Mouse (Mus musculus) left cerebral cortex, adult 18-20 months (tissue): ENCODE data around the gene Bcdin3d. TPM values are rescaled to one million over a fixed set of nuclear protein-coding genes. Genes with fewer than 3 reads are reported as not detected.

Source experiments
- DNase-seq, 2 experiments: peaks; one replicate each; pipeline ENCODE4 v3.0.0; 2021 to 2022; ENCODE audit warnings: low spot score in 2 of 2, mixed read lengths in 1 of 2
- total RNA-seq, 2 experiments: library from RNA; stranded (reverse); gene quantifications; 2 replicates each; pipeline ENCODE4 v1.2.3; 2021

The Bcdin3d gene
- total RNA-seq, 2 experiments from 2014 or later, result 4.6 to 4.7 TPM

DNA sequence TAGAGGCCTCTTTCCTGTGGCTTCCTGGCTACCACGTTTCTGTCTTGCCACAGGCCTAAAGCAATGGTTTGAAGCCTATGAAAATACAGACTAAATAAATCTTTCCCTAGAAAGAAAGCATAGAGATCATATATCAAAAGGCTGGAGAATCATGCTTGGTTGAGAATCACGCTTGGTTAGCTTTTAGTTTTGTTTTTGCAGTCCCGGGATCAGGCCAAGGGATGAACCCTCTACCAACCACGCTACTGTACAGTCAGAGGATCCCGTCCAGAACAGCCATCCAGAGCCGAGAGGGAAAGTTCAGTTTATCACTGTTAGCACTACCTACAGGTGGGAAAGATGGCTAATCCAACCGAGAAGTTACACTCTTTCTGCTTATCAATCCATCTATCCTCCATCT is 32.2 kb downstream of the Bcdin3d start:
- DNase-seq, result no peak

DNA sequence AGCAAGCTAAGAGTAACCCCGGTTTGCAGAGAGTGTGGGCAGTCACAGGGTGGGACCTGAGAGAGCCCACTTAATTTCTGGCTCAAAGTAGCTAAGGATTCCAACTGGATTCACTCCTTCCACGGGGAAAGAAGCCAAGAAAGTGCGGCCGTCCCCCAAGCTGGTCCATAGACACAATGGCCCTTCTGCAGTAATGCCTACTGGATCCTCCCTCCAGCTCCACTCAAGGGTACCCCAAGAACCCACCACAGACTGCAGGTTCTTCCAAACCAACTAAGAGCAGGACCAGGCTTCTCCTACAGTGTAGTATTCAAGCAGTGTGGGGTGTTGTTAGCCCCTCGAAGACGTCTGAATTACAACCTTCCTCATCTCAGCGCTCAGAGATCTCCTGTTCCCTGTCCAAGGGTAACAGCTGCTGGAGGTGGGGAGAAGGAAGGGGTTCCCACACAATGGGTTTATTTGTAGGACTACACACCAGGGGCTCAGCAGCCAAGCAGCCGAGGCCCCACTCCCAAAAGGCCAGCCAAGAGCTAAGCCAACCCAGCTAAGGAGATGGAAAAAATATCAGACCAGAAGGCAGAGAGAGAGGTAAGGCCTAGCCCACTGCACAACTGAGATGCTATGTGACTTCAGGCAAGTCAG is 33.6 kb downstream of the Bcdin3d start:
- no peak for DNase-seq

DNA sequence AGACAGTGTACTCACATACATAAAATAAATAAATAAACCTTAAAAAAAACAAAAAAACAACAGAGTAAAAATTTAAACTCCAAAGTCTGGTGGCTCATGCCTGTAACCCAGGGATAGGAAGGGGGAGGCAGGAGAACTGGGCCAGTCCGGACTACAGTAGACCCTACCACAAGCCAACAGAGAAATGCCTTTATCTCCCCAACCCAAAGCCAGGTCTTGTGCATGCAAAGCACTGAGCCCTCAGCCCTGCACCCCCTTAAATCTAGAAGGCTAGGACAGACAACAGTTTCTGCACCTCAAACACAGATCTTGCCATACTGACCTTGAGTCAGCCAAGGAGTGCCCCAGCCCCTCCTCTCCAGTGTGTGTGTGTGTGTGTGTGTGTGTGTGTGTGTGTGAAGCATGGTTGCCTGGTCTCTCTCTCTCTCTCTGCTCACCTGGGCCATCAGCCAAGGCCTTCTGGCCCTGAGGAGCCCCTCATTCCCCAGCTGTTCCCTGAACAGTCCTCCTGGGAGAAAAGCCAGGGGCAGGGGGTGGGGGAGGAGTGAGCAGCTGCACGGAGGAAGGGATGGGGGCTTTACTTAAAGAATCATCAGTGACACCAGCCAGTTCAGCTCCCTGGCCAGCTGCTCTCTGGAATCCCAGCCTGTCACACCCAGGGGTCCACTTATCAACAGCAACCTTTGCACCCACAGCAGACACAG is 34.3 kb downstream of the Bcdin3d start:
- DNase-seq, result no peak

DNA sequence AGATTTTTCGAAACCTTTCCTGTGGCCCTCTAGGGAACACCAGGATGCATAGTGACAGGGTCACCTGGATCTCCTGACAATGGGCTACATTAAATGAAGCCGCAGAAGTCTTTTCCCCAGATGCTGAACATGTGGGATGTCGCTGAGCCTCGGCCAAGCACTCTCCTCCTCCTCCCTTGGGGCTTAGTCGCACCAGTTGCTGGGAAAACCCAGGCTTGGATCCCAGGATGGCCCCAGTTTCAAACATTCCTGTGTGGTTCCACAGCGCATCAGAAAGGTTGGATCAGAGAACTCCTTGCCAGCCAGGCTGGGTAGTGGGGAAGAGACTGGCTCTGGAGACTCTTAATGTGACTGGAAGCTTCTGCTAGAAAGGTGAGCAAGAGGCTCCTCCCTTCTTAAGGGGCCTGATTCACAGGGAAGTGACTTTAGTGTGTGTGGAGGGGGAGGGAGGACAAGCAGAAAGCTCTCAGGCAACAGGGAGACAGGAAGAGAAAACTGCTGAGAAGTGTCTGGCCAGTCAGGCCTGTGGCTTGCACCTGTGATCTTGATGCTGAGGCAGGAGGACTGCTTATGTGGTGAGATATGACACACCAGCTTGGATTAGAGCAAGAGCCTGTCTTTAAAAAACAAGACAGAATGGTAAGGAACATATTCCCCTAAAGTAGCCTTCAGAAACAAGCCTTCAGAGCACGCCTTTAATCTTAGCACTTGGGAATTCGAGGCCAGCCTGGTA is 35.4 kb downstream of the Bcdin3d start:
- DNase-seq, result no peak

DNA sequence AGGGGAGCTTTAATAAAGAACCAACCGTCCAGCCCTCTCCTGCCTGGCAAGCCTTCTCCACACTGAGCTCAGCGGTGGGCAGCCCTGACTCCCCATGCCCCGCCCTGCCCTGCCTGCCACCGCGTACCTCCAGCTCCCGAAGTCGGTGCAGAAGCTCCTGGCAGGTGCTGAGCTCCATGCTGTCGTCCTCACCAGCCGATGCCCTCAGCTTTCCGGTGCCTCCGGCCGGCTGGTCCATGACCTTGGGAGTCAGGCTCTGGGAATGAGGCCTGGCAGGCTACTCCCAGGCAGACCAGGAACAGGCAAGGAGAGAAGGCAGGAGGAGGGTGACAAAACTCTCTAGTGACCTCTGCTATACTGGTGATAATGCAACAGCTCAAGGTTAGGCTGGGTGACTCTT is 40.6 kb downstream of the Bcdin3d start:
- DNase-seq, result no peak

DNA sequence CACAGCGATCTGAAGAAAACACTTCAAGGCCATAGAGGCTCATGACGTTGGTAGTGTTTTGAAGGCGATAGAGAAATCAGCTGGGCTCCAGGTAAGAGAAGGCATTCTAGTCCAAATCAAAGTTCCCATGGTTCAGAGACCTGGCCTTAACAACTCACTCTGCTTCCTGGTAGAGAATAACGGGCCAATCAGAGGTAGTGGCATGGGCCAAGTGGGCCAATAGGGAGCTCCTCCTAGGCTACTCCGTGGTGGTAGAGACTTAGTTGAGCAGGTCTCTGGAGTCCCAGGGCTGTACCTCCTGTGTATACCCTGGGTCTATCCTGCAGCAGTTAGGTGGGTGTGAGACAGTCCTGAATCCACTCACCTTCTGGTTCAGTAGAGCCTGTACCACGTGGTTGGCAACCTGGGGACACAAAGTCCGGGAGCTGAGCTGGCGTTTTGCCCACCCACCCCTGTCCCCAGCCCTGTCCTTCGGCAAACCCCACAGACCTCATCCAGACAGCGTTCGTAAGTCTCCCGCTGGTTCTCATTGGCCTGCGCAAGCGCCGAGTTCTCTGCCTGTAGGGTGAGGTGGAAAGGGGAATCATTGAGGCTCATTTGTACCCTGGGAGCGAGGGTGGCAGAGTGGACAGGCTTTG is 41.3 kb downstream of the Bcdin3d start:
- no peak for DNase-seq

DNA sequence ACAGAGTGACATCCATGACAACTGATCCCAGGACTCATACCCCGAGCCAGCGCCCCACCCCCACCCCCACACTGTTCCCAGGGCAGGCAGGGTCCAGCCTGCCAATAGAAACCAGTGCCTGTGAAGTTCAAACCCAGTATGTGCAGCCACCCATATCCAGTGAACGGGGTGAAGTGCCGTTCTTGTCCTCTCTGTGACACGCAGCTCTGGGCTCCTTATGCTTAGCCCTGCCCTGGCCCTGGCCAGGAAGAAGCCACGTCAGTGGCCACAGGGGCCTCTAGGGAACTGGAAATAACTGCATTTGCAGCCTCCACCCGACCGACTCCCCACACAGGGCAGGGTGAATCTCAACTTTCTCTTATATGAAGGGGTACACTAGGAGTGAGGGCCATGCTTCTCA is 42.6 kb downstream of the Bcdin3d start:
- no peak for DNase-seq

DNA sequence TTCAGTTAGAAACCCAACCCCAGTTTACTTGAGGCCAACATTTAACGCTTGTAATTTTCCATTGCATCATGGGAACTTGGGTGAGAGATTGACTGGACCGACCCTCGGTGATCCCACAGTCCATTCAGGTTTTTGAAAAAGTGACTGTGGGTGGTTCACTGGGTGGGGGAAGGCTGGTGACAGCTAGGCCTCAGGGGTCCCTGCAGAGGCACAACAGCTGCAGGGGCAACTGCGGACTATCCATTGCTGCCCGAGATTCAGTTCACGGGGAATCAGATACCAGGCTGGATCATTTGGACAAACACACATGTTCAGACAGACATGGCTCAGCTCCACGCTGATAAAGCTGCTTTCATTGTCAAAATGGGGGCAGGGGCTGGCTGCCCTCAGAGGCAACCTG is 43.0 kb downstream of the Bcdin3d start:
- DNase-seq, result no peak

DNA sequence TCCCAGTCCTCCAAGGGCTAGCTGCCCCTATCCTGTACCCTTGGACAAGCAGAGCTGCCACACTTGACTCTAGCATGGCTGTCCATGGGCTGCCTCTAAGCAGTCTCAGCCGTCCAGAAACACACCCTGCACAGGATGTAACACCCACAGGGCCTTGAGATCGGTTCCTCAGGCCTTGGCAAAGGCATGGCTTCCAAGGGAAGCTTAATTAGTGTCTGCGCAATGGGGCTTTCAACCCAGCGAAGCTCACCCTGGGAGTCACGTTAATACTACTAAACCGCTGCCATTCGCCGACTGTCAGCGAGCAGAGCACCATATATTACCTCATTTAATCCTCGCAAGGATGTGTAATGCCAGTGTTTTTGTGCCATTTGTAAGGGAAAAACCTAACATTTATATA is 43.5 kb downstream of the Bcdin3d start:
- DNase-seq, result no peak

DNA sequence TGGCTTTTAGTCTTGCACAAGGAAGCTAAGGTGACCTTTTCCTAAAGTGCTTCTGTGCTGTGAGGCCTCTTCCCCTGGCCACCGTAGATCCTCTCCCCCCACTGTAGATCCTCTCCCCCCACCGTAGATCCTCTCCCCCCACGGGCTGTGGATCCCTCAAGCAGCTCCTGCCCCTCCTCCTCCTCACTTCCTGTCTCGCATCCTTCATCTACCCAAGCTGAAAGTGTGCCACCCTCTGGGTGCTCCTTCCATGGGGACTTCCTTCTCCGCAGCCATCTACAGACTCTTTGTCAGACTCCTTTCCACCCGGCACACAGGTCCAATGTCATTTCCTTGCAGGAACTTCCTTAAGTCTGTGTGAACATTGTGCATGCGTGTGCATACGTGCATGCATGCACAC is 44.1 kb downstream of the Bcdin3d start:
- no peak for DNase-seq

DNA sequence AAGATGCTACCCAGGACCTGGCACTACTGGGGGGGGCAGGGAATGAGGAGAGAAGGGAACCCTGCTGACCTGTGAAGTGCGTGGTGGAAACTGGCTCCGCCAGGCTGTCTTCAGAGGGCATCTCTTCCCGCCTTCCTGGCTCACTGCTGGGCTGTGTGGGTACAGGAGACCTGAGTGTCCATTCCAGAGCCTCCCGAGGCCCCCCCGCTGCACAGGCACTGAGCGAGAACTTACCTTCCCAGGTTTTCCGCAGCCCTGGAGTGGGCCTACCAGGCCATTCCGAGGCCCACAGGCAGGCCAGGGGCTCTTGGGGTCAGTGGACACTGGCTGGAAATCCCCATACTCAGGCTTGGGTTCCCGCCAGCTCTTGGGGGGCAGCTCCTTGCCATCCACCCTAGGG is 50.6 kb downstream of the Bcdin3d start:
- no peak for DNase-seq

DNA sequence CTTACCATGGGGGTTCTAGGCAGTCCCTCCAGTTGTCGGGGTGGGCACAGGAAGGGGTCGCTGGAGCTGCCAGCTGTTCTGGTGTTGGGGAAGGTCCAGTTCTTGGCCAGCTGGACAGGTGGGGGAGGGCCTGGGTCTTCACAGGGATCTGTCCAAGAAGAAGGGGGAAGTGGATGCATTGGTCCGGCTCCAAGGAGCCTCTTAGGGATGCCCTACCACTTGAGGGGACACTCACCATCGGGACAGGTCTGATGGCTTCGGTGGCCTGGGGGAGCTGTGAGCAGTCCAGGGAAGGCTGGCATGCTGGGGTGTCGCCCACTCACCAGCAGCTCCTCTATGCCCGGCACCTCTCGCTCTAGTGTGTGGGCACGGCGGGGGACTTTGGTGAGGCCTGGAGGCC is 51.4 kb downstream of the Bcdin3d start:
- DNase-seq, result no peak

DNA sequence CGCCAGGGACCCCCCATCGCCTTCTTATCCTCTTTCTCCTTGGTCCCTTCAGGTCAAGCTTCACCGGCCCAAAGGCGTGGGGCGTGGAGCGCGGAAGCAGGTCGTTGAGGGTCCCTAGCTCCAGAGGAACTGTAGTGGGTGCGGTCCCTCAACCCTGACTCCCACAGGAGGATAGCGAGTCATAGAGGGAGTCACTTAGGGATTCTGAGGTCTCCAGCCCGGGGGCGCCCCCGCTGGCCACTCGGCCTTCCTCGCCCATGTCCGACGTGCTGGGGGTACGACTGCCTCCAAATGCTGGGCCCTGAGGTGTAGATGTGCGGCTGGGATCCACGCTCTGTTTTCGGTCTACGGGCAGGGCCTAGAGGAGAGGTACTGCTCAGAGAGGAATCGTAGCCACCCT is 52.0 kb downstream of the Bcdin3d start:
- DNase-seq, result no peak

DNA sequence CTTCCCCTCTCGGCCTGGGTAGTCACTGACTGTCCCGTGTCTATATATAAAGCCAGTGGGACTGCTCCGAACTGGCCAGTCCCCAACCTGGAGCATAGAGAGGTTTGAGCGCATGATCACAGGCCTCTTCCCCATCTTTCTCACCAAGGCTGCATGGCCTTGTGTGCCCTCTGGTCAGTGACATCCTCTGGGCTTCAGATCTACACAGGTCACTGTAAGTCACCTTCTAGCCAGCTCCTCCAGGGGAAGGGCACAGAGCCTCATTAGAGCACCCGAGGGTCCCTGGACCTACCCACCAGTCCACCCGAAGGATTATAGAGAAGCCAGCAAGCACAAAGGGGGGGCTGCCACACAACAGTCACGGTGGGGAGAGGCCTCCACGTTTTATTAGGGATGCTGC is 52.9 kb downstream of the Bcdin3d start:
- DNase-seq, result no peak

DNA sequence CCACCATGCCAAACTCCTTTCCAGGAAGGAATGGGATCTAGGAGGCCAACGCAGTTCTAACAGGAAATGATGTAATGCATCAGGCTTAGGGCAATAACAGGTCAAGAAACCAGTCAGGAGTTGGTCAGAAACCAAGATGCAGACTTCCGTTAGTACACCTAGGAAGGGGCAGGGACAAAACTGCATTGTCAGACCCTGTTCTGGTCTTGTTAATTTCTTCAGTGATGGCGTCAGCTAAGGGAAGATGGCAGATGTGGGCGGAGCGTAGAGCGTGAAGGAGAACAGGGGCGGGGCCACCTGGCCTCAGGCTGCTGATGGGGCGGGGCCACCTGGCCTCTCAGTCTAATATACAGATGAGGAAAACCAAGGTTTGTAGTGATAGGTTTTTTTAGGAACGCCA is 53.4 kb downstream of the Bcdin3d start:
- no peak for DNase-seq

DNA sequence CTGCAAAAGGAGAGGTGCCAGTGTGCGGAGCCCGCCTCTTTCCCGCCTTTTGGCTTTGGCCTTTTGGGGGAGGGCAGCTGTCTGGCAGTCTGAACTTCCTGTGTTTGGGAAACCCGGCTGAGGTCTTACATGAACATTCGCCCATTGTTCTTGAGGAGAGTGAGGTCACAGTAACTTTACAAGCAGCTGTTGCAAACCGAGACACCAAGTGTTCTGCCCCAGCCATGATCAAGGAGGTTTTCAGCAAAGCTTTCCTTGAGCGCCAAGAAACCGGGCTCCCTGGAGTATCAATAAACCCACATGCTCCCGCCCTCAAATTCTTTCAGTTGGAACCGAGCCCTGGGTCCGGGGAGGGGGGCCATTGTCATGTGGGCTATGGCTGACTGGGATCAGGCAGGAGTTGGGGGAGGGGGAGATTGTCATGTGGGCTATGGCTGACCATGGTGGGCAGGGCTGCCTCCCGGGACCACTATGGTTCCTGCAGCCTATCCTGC is 54.0 kb downstream of the Bcdin3d start:
- DNase-seq, result no peak

DNA sequence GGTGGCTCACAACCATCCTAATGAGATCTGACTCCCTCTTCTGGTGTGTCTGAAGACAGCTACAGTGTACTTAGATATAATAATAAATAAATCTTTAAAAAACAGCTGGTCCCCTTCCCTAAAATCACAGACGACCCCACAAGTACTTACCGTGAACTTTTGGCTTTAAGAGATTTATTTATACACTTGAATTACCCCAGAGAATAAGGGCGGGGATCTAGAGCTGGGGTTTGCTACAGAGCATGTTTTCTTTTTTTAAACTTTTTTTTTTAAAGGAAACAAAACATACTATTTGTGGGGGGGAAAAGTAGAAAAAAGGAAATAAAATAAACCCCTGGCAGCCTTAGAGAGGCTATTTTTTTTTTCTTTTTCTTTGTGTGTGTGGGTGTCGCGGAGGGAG is 54.4 kb downstream of the Bcdin3d start:
- no peak for DNase-seq

Other genes starting within 250 kb of the Bcdin3d start
- gene Kcnh3, start 249.9 kb downstream of the Bcdin3d start, total RNA-seq, result 100 to 1,000 TPM; 160 to 178 TPM
- 10 to 100 TPM; 82.3 to 83.1 TPM for gene Mcrs1, start 222.8 kb downstream of the Bcdin3d start, total RNA-seq
- 100 to 1,000 TPM in 1 of 2 experiments, 10 to 100 TPM in 1; 93.7 to 100 TPM for gene Prpf40b, start 179.6 kb downstream of the Bcdin3d start, total RNA-seq
- gene Fam186b, start 178.8 kb downstream of the Bcdin3d start, total RNA-seq, result 1 to 10 TPM; 1.5 to 1.8 TPM
- gene Fmnl3, start 104.2 kb downstream of the Bcdin3d start, total RNA-seq, result 1 to 10 TPM; 8.5 to 9.6 TPM
- 100 to 1,000 TPM; 331 to 338 TPM for gene Tmbim6, start 81.8 kb downstream of the Bcdin3d start, total RNA-seq
- 10 to 100 TPM; 17.0 to 19.0 TPM for gene Nckap5l, start 17.0 kb downstream of the Bcdin3d start, total RNA-seq
- gene Faim2, start 53.4 kb upstream of the Bcdin3d start, total RNA-seq, result 100 to 1,000 TPM; 451 to 453 TPM
- not detected for gene Aqp2, start 104.3 kb upstream of the Bcdin3d start, total RNA-seq
- under 1 TPM in 1 of 2 experiments, not detected in 1; 0.30 TPM for gene Aqp5, start 116.1 kb upstream of the Bcdin3d start, total RNA-seq
- under 1 TPM; 0.35 to 0.61 TPM for gene Aqp6, start 126.7 kb upstream of the Bcdin3d start, total RNA-seq
- 10 to 100 TPM; 12.4 to 13.0 TPM for gene Racgap1, start 176.9 kb upstream of the Bcdin3d start, total RNA-seq
- 10 to 100 TPM; 62.7 to 75.8 TPM for gene Asic1, start 195.6 kb upstream of the Bcdin3d start, total RNA-seq
- 100 to 1,000 TPM; 149 to 156 TPM for gene Smarcd1, start 227.4 kb upstream of the Bcdin3d start, total RNA-seq
- 1 to 10 TPM; 2.6 to 6.1 TPM for gene Gm17349, start 230.8 kb upstream of the Bcdin3d start, total RNA-seq
- 10 to 100 TPM; 76.6 to 82.3 TPM for gene Gpd1, start 242.8 kb upstream of the Bcdin3d start, total RNA-seq